Mouse (Mus musculus): Measurements from ENCODE around the gene Hoxd9. TPM values are rescaled to one million over a fixed set of nuclear protein-coding genes. Genes with fewer than 3 reads are reported as not detected.
A peak's percentile ranks its signal among the peaks of the same experiment; 100 is the strongest.

Gene Hoxd9
- polyA plus RNA-seq, 1 experiment from 2014 or later = 1.6 TPM

DNA sequence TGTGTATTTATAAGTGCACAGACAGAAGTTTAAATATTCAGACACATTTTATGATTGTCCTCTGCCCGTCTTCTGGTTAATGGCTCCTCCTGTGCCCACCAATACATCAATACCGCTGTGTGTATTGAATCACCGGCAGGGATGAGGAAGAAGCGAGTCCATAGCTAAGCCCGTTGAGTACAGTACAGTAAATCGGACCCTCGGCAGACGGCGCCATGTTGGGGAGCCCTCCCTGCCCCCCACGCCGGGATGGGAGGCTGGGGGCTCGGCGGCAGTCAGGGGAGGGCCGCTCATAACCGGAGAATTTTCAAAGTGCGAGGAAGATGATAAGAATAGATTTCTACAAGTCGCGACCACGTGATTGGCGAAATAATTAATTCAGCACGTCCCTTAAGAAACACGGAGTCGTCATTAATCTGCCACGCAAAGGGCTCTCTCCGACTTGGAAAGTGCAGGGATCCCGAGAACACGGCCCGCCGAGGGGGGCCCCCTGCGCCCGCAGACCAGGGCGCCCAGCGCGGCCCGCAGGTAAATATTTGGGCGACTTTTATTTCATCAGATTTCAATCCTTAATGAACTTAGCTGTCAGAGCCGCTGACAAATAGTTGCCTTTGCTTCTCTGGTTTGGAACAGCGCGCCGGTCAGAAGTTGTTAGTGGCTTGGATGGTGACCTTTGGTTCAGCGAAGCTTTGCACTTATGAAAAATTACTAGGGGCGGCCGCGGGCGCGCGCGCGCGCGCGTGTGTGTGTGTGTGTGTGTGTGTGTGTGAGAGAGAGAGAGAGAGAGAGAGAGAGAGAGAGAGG lies 35.2 kb downstream of the Hoxd9 start:
- 3% methylated on average over 52 of the region's 52 CpGs for WGBS
- H3K27me3 ChIP-seq (replicated peaks; ENCODE audit: control insufficient read depth, insufficient read depth, low read length) = peaks cover 92% of the 10 kb centered on the region

DNA sequence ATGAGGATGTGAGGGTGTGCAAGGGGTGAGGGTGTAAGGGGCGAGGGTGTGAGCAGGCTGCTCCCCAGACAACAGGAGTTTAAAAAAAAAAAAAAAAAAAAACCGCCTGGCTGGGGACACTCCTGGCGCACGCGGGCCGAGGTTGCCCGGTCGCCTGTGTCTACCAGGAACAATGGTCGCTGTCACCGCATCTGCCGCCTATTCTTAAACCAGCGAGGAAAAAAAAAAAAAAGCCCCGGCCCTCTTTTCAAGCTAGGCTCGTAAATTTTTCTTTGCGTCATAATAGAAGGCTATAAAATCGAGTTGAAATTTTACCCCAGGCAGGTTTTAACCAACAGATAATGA lies 35.8 kb downstream of the Hoxd9 start:
- no peak for ATAC-seq
- peak overlapping the region; percentile 30 for H3K4me3 ChIP-seq (ENCODE audit: low read depth, low read length)

More for the DNA sequence above, 35.2 kb downstream of the Hoxd9 start:
- TF ChIP-seq CTCF (IDR thresholded peaks at IDR 0.05; ENCODE audit: low read depth) = no peak
- Histone ChIP-seq H3K4me2 (replicated peaks; ENCODE audit: low read depth) (peak overlapping the region; percentile 65), H3K9me3 (ENCODE audit: control insufficient read depth) (no peaks in the 10 kb centered on the region), H3K36me3 (ENCODE audit: control insufficient read depth, insufficient read depth) (peaks cover 3% of the 10 kb centered on the region; the same call in 1 of the 2 replicates), H3K9ac (ENCODE audit: low read depth, low read length) (no peak overlapping the region), H3K4me1 (replicated peaks; ENCODE audit: control insufficient read depth, insufficient read depth, low read length) (no peaks in the 10 kb centered on the region), H3K4me3 (ENCODE audit: low read depth, low read length) (peak overlapping the region; percentile 30), H3K27ac (ENCODE audit: low read depth, low read length) (no peak overlapping the region)
- no peak for ATAC-seq

DNA sequence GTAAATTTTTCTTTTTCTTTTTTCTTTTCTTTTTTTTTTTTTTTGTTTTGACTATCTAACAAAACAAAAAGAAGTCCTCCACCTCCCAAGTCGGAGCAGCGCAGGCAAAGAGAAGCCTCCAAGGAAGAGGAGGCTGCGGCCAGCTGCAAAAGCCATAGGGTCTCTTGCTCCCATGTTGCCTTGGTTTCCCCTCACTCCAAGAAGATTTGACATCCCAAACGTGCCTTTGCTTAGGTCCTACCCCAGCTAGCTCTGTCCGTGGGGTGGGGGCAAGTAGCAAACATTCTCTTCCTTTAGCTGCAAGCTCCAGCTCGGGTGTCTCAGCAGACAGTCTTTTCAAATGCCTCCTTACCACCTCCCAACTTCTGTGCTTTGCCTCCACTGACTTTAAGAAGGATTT lies 36.2 kb downstream of the Hoxd9 start:
- no peak overlapping the region for H3K27ac ChIP-seq (ENCODE audit: low read depth, low read length)
- H3K27me3 ChIP-seq (replicated peaks; ENCODE audit: control insufficient read depth, insufficient read depth, low read length) = peaks cover 92% of the 10 kb centered on the region
- WGBS = 17% methylated on average over 6 of the region's 6 CpGs

More for the DNA sequence above, 35.8 kb downstream of the Hoxd9 start:
- Histone ChIP-seq H3K27ac (ENCODE audit: low read depth, low read length) (no peak overlapping the region), H3K4me2 (replicated peaks; ENCODE audit: low read depth) (peak overlapping the region; percentile 65), H3K27me3 (replicated peaks; ENCODE audit: control insufficient read depth, insufficient read depth, low read length) (peaks cover 92% of the 10 kb centered on the region), H3K9me3 (ENCODE audit: control insufficient read depth) (no peaks in the 10 kb centered on the region), H3K4me1 (replicated peaks; ENCODE audit: control insufficient read depth, insufficient read depth, low read length) (no peaks in the 10 kb centered on the region), H3K9ac (ENCODE audit: low read depth, low read length) (no peak overlapping the region), H3K36me3 (ENCODE audit: control insufficient read depth, insufficient read depth) (peaks cover 3% of the 10 kb centered on the region; the same call in 1 of the 2 replicates)
- 5% methylated on average over 16 of the region's 16 CpGs for WGBS
- no peak for TF ChIP-seq CTCF (IDR thresholded peaks at IDR 0.05; ENCODE audit: low read depth)

DNA sequence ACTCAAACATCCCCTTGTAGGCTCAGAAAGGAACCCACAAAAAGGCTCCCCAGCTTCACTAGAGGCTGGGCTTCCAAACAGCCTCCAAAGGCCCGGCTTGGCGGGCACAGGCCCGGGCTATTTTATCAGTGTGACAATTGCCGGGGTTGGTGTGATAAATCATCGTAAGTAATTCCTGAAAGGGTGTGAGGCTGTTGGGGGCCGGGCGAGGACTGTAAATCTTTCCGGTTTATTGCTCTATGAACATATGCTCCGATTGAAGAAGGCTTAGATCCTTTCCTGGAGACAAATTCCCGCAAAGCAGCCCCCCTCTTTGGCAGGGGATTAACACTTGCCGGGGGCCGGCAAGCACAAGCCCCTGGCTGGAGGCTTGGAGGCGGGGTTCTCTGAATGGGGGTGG lies 36.9 kb downstream of the Hoxd9 start:
- ATAC-seq = no peak
- Histone ChIP-seq H3K36me3 (ENCODE audit: control insufficient read depth, insufficient read depth) (no peaks in the 10 kb centered on the region; the same call in 1 of the 2 replicates), H3K4me2 (replicated peaks; ENCODE audit: low read depth) (peak overlapping the region; percentile 17; the same call in 1 of the 2 replicates), H3K27me3 (replicated peaks; ENCODE audit: control insufficient read depth, insufficient read depth, low read length) (peaks cover 93% of the 10 kb centered on the region), H3K4me3 (ENCODE audit: low read depth, low read length) (no peak overlapping the region), H3K9ac (ENCODE audit: low read depth, low read length) (no peak overlapping the region), H3K9me3 (ENCODE audit: control insufficient read depth) (no peaks in the 10 kb centered on the region), H3K4me1 (replicated peaks; ENCODE audit: control insufficient read depth, insufficient read depth, low read length) (no peaks in the 10 kb centered on the region), H3K27ac (ENCODE audit: low read depth, low read length) (no peak overlapping the region)
- WGBS = 16% methylated on average over 13 of the region's 13 CpGs
- TF ChIP-seq CTCF (IDR thresholded peaks at IDR 0.05; ENCODE audit: low read depth) = no peak

More for the DNA sequence above, 36.2 kb downstream of the Hoxd9 start:
- H3K4me2 ChIP-seq (replicated peaks; ENCODE audit: low read depth) = peak overlapping the region; percentile 65; the same call in 1 of the 2 replicates
- no peak overlapping the region for H3K9ac ChIP-seq (ENCODE audit: low read depth, low read length)
- ATAC-seq = no peak
- H3K4me1 ChIP-seq (replicated peaks; ENCODE audit: control insufficient read depth, insufficient read depth, low read length) = no peaks in the 10 kb centered on the region
- H3K36me3 ChIP-seq (ENCODE audit: control insufficient read depth, insufficient read depth) = no peaks in the 10 kb centered on the region; the same call in 1 of the 2 replicates
- TF ChIP-seq CTCF (IDR thresholded peaks at IDR 0.05; ENCODE audit: low read depth) = no peak
- no peaks in the 10 kb centered on the region for H3K9me3 ChIP-seq (ENCODE audit: control insufficient read depth)
- H3K4me3 ChIP-seq (ENCODE audit: low read depth, low read length) = peak overlapping the region; percentile 30

DNA sequence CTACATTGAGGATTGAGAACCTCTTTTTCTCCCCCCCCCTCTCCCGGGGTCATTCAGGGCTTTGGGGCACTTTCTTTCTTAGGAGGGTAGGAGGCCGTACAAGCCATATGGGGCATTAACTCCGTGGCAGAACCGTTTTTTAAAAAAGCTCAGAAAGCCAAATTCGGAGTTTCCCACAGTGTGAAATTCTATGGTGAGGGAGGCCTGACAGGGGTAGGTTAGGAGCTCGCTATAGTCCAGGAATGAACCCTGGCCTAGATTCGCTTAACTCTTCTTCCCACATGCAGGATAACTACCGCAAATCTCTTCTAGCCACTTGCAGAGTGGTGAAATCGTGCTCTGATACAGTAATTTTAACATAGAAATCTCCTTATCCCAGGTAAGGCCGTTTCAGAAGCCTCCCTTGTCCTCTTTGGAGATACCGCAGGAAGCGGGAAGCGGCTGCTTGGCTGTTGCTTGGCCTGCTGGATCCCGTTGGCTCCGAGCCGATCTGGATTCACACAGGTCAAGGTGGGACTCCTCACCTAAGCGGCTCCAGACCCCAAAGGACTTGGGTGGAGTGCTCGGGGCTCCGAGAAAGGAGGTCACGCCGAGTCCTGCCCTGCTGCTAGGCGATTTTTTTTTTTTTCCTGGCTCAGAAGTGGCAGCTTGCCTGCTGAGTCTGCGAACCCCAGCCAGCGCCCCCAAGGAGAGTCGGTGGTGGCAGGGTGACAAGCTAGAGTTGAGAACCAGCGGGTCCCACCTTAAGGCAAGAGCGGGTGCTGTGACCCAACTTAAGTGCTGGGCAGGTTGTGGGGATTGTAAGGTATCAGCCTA lies 37.7 kb downstream of the Hoxd9 start:
- H3K9me3 ChIP-seq (ENCODE audit: control insufficient read depth) = no peaks in the 10 kb centered on the region
- no peak overlapping the region for H3K9ac ChIP-seq (ENCODE audit: low read depth, low read length)
- no peak for ATAC-seq
- WGBS = 31% methylated on average over 27 of the region's 27 CpGs
- H3K36me3 ChIP-seq (ENCODE audit: control insufficient read depth, insufficient read depth) = no peaks in the 10 kb centered on the region; the same call in 1 of the 2 replicates
- peak overlapping the region; percentile 17; the same call in 1 of the 2 replicates for H3K4me2 ChIP-seq (replicated peaks; ENCODE audit: low read depth)
- peak overlapping the region; percentile 7; the same call in 1 of the 2 replicates for H3K27ac ChIP-seq (ENCODE audit: low read depth, low read length)
- TF ChIP-seq CTCF (IDR thresholded peaks at IDR 0.05; ENCODE audit: low read depth) = no peak
- H3K27me3 ChIP-seq (replicated peaks; ENCODE audit: control insufficient read depth, insufficient read depth, low read length) = peaks cover 95% of the 10 kb centered on the region
- no peaks in the 10 kb centered on the region for H3K4me1 ChIP-seq (replicated peaks; ENCODE audit: control insufficient read depth, insufficient read depth, low read length)
- H3K4me3 ChIP-seq (ENCODE audit: low read depth, low read length) = peak overlapping the region; percentile 7; the same call in 1 of the 2 replicates
